Comparison of ENCODE assay signal across 19 mouse cellular contexts in genomic region chr15:8783567-8783966, GRCm38 (mm10).
DNase-seq lines count a peak whose midpoint lies in the region; ATAC-seq lines count a peak whose summit lies in the region.
"Had no signal": no experiment of that assay in that cellular context is flagged by ENCODE, and none has a peak within 500 bp of the region (broad histone marks: within the 10 kb centered on the region; RNA-seq: fewer than 3 reads in every experiment).

No protein-coding gene starts in this region.

- no peak overlapping the region for H3K4me3 ChIP-seq in hindbrain, embryonic 10.5 days
- no peak overlapping the region for H3K4me3 ChIP-seq in hindbrain, embryonic 11.5 days (ENCODE audit: low read depth, low read length)
- no peak overlapping the region for H3K4me3 ChIP-seq in liver, embryonic 12.5 days
- H3K4me3 ChIP-seq in intestine, embryonic 16.5 days (ENCODE audit: low read length): no peak overlapping the region
- H3K4me3 ChIP-seq: embryonic facial prominence, embryonic 10.5 days; hindbrain, embryonic 15.5 days had no signal

- no peaks in the 10 kb centered on the region for H3K27me3 ChIP-seq in hindbrain, embryonic 10.5 days (ENCODE audit: insufficient read depth, poor library complexity, severe bottlenecking)
- no peaks in the 10 kb centered on the region for H3K27me3 ChIP-seq in hindbrain, embryonic 11.5 days (ENCODE audit: control insufficient read depth, insufficient read depth, low read length)
- no peaks in the 10 kb centered on the region for H3K27me3 ChIP-seq in liver, embryonic 12.5 days (replicated peaks)
- H3K27me3 ChIP-seq in intestine, embryonic 16.5 days (replicated peaks; ENCODE audit: control insufficient read depth, insufficient read depth, low read length): no peaks in the 10 kb centered on the region
- H3K27me3 ChIP-seq: hindbrain, embryonic 15.5 days had no signal

- 84% methylated on average over 2 of the region's 2 CpGs for WGBS in hindbrain, embryonic 10.5 days
- 89% methylated on average over 2 of the region's 2 CpGs for WGBS in hindbrain, embryonic 11.5 days
- WGBS in liver, embryonic 12.5 days (ENCODE audit: insufficient replicate concordance): 53% methylated on average over 2 of the region's 2 CpGs
- WGBS in intestine, embryonic 16.5 days: 77% methylated on average over 2 of the region's 2 CpGs

- no peaks in the 10 kb centered on the region for H3K36me3 ChIP-seq in hindbrain, embryonic 10.5 days
- H3K36me3 ChIP-seq in hindbrain, embryonic 11.5 days (ENCODE audit: control insufficient read depth, insufficient read depth, low read length): no peaks in the 10 kb centered on the region
- no peaks in the 10 kb centered on the region for H3K36me3 ChIP-seq in liver, embryonic 12.5 days
- no peaks in the 10 kb centered on the region for H3K36me3 ChIP-seq in intestine, embryonic 16.5 days (ENCODE audit: control insufficient read depth, insufficient read depth, low read length)
- H3K36me3 ChIP-seq: embryonic facial prominence, embryonic 10.5 days; hindbrain, embryonic 15.5 days had no signal

- no peaks in the 10 kb centered on the region for H3K9me3 ChIP-seq in hindbrain, embryonic 10.5 days
- no peaks in the 10 kb centered on the region for H3K9me3 ChIP-seq in hindbrain, embryonic 11.5 days (ENCODE audit: control insufficient read depth, low read length)
- no peaks in the 10 kb centered on the region for H3K9me3 ChIP-seq in liver, embryonic 12.5 days (replicated peaks)
- no peaks in the 10 kb centered on the region for H3K9me3 ChIP-seq in intestine, embryonic 16.5 days (ENCODE audit: control insufficient read depth, low read length)
- H3K9me3 ChIP-seq: embryonic facial prominence, embryonic 10.5 days; hindbrain, embryonic 15.5 days had no signal

- DNase-seq in cerebellum, adult 8-10 months: no peak
- DNase-seq in hindbrain, embryonic 10.5 days (ENCODE audit: low spot score): no peak
- DNase-seq in hindbrain, embryonic 11.5 days (ENCODE audit: low spot score): no peak
- peak; percentile 60 for DNase-seq in adipocyte (ENCODE audit: low spot score)
- DNase-seq: adrenal gland, postnatal 14 days; cerebellum, adult 11-12 months; cerebellum, adult 9-11 months; cerebellum, postnatal 36 days; forebrain, postnatal 0 days; gastrocnemius, postnatal 25 days; heart, adult 11 months; heart, postnatal 14 days; kidney, adult 8-10 months had no signal

- no peak overlapping the region for H3K9ac ChIP-seq in hindbrain, embryonic 11.5 days (ENCODE audit: low read depth, low read length)
- H3K9ac ChIP-seq in liver, embryonic 12.5 days: no peak overlapping the region
- H3K9ac ChIP-seq in intestine, embryonic 16.5 days (ENCODE audit: low read depth, low read length): no peak overlapping the region
- H3K9ac ChIP-seq: forebrain, postnatal 0 days; hindbrain, embryonic 15.5 days had no signal

- H3K27ac ChIP-seq in hindbrain, embryonic 10.5 days: peak overlapping the region; percentile 16; the same call in 1 of the 2 replicates
- H3K27ac ChIP-seq in hindbrain, embryonic 11.5 days (ENCODE audit: low read depth, low read length): no peak overlapping the region
- H3K27ac ChIP-seq in liver, embryonic 12.5 days: no peak overlapping the region
- H3K27ac ChIP-seq in intestine, embryonic 16.5 days (ENCODE audit: low read length): no peak overlapping the region
- H3K27ac ChIP-seq: embryonic facial prominence, embryonic 10.5 days; hindbrain, embryonic 15.5 days had no signal

- H3K4me1 ChIP-seq in hindbrain, embryonic 10.5 days (replicated peaks): peaks cover 19% of the 10 kb centered on the region
- 0 out of 2 replicates have a peak, but pooled peaks cover 3% of the 10 kb centered on the region for H3K4me1 ChIP-seq in hindbrain, embryonic 11.5 days (replicated peaks; ENCODE audit: control insufficient read depth, insufficient read depth, low read length)
- no peaks in the 10 kb centered on the region for H3K4me1 ChIP-seq in liver, embryonic 12.5 days
- no peaks in the 10 kb centered on the region for H3K4me1 ChIP-seq in intestine, embryonic 16.5 days (ENCODE audit: control insufficient read depth, insufficient read depth, low read length)
- H3K4me1 ChIP-seq: embryonic facial prominence, embryonic 10.5 days had no signal

- no peak overlapping the region for H3K4me2 ChIP-seq in hindbrain, embryonic 11.5 days (replicated peaks; ENCODE audit: low read depth, low read length)
- no peak overlapping the region for H3K4me2 ChIP-seq in liver, embryonic 12.5 days
- no peak overlapping the region for H3K4me2 ChIP-seq in intestine, embryonic 16.5 days (ENCODE audit: low read depth, low read length)
- H3K4me2 ChIP-seq: hindbrain, embryonic 15.5 days had no signal

- peak; percentile 56; the same call in 1 of the 2 replicates for ATAC-seq in cerebellum, adult (ENCODE audit: insufficient number of reproducible peaks, low FRiP score, low TSS enrichment)
- ATAC-seq in hindbrain, embryonic 11.5 days (ENCODE audit: low FRiP score): no peak
- ATAC-seq in liver, embryonic 12.5 days: no peak
- no peak for ATAC-seq in intestine, embryonic 16.5 days
- ATAC-seq: forebrain, postnatal 0 days; intestine, postnatal 0 days had no signal
